Mouse (Mus musculus) midbrain, embryonic 11.5 days (tissue): ENCODE data around the gene Mbtps1. TPM values are rescaled to one million over a fixed set of nuclear protein-coding genes. Genes with fewer than 3 reads are reported as not detected.

Source experiments
- ATAC-seq: fragments of 200-750 bp; cut with Nextera tagmentation; 2 replicates; pipeline ENCODE4 v1.8.0; 2017; ENCODE audit warnings: moderate TSS enrichment, moderate library complexity; ENCODE audit not compliant: low FRiP score
- DNase-seq: peaks from one replicate; pipeline ENCODE4 v3.0.0; 2015; ENCODE audit warnings: low spot score; ENCODE audit errors: missing footprints
- H3K27ac ChIP-seq: fragments of 300-500 bp; sonication (generic); 2 replicates; pipeline ENCODE4 v1.5.1; 2014; ENCODE audit warnings: low read depth, low read length
- H3K27me3 ChIP-seq: fragments of 300-500 bp; sonication (generic); 2 replicates; pipeline ENCODE4 v1.6.1; 2014; ENCODE audit warnings: mild to moderate bottlenecking, low read length, moderate library complexity, mixed read lengths; ENCODE audit not compliant: control insufficient read depth, insufficient read depth
- H3K36me3 ChIP-seq: fragments of 300-500 bp; sonication (generic); 2 replicates; pipeline ENCODE4 v1.6.1; 2014; ENCODE audit warnings: mild to moderate bottlenecking, low read length, moderate library complexity, mixed read lengths; ENCODE audit not compliant: control insufficient read depth, insufficient read depth
- H3K4me1 ChIP-seq: fragments of 300-500 bp; sonication (generic); 2 replicates; pipeline ENCODE4 v1.6.1; 2014; ENCODE audit warnings: low read length; ENCODE audit not compliant: control insufficient read depth, insufficient read depth
- H3K4me2 ChIP-seq: fragments of 300-500 bp; sonication (generic); 2 replicates; pipeline ENCODE4 v1.6.1; 2014; ENCODE audit warnings: mild to moderate bottlenecking, moderate library complexity
- H3K4me3 ChIP-seq: fragments of 300-500 bp; sonication (generic); 2 replicates; pipeline ENCODE4 v1.5.1; 2014; ENCODE audit warnings: low read depth, low read length
- H3K9ac ChIP-seq: fragments of 300-500 bp; sonication (generic); 2 replicates; pipeline ENCODE4 v1.6.1; 2014; ENCODE audit warnings: low read length
- H3K9me3 ChIP-seq: fragments of 300-500 bp; sonication (generic); 2 replicates; pipeline ENCODE4 v1.6.1; 2016; ENCODE audit warnings: low read length; ENCODE audit not compliant: control insufficient read depth
- WGBS: fragments of 180-500 bp; shearing (Covaris S2); extraction: QIAGEN DNeasy Blood & Tissue Kit; methylation state at CpG from one replicate; pipeline ENCODE4 v1.1.7; 2014; 5-methylcytosine and 5-hydroxymethylcytosine counted together
- polyA plus RNA-seq: library from polyadenylated mRNA; unstranded; fragments of >200 nt; fragmentation: Nextera tagmentation; extraction: Ambion mirVana; gene quantifications from 2 replicates; pipeline ENCODE4 v1.2.1, GENCODE M21; 2014

Gene Mbtps1
- polyA plus RNA-seq, 1 experiment from 2014 or later, result 83.3 TPM

- Histone ChIP-seq H3K27me3 (no peaks in the 10 kb centered on the region), H3K9me3 (no peaks in the 10 kb centered on the region), H3K36me3 (no peaks in the 10 kb centered on the region), H3K27ac (no peak overlapping the region), H3K9ac (peak overlapping the region; percentile 36; the same call in 1 of the 2 replicates), H3K4me3 (0 out of 2 replicates have a peak overlapping the region, but pooled peaks have one; percentile 18), H3K4me2 (peak overlapping the region; percentile 38), H3K4me1 (no peaks in the 10 kb centered on the region)
- 24% methylated on average over 24 of the region's 24 CpGs for WGBS
- ATAC-seq, result no peak
- peak; percentile 41 for DNase-seq
These were observed 27.4 kb upstream of the Mbtps1 start for GRCm38 (mm10) chr8:119585901-119586300.

- Histone ChIP-seq H3K4me1 (peaks cover under 1% of the 10 kb centered on the region; the same call in 1 of the 2 replicates), H3K9ac (no peak overlapping the region), H3K27ac (no peak overlapping the region), H3K36me3 (no peaks in the 10 kb centered on the region), H3K4me3 (no peak overlapping the region), H3K9me3 (no peaks in the 10 kb centered on the region), H3K27me3 (peaks cover 6% of the 10 kb centered on the region; the same call in 1 of the 2 replicates), H3K4me2 (no peak overlapping the region)
- ATAC-seq, result no peak
- peak; percentile 26 for DNase-seq
- 91% methylated on average over 5 of the region's 5 CpGs for WGBS
These were observed 22.1 kb upstream of the Mbtps1 start for GRCm38 (mm10) chr8:119580441-119581161.

GRCm38 (mm10) chr8:119579096-119579495, 20.6 kb upstream of the Mbtps1 start:
- Histone ChIP-seq H3K4me3 (no peak overlapping the region), H3K27ac (no peak overlapping the region), H3K27me3 (peaks cover 7% of the 10 kb centered on the region; the same call in 1 of the 2 replicates), H3K36me3 (no peaks in the 10 kb centered on the region), H3K4me2 (no peak overlapping the region), H3K9me3 (no peaks in the 10 kb centered on the region), H3K4me1 (peaks cover 6% of the 10 kb centered on the region), H3K9ac (no peak overlapping the region)
- ATAC-seq, result no peak
- DNase-seq, result peak; percentile 59
- WGBS, result 48% methylated on average over 13 of the region's 13 CpGs

- Histone ChIP-seq H3K4me3 (peak overlapping the region; percentile 91), H3K4me2 (peak overlapping the region; percentile 80), H3K36me3 (no peaks in the 10 kb centered on the region), H3K27me3 (peaks cover 7% of the 10 kb centered on the region; the same call in 1 of the 2 replicates), H3K27ac (no peak overlapping the region), H3K9me3 (no peaks in the 10 kb centered on the region), H3K4me1 (peaks cover 11% of the 10 kb centered on the region), H3K9ac (peak overlapping the region; percentile 90; the same call in 1 of the 2 replicates)
- no peak for ATAC-seq
- WGBS, result 2% methylated on average over 16 of the region's 16 CpGs
- DNase-seq, result no peak
These were observed 16.8 kb upstream of the Mbtps1 start for GRCm38 (mm10) chr8:119575366-119575726.

- Histone ChIP-seq H3K4me3 (peak within 1 kb of the TSS; percentile 91), H3K4me1 (peaks cover 11% of the 10 kb centered on the region), H3K27ac (no peak within 1 kb of the TSS), H3K27me3 (peaks cover 7% of the 10 kb centered on the region; the same call in 1 of the 2 replicates), H3K36me3 (no peaks in the 10 kb centered on the region), H3K9me3 (no peaks in the 10 kb centered on the region), H3K9ac (peak within 1 kb of the TSS; percentile 90), H3K4me2 (peak within 1 kb of the TSS; percentile 80)
- WGBS, result under 1% methylated on average over 92 of the region's 97 CpGs
- peak; percentile 93 for ATAC-seq
- DNase-seq, result peak; percentile 99
These were observed 16.2 kb upstream of the Mbtps1 start, which contains the start of the genes Hsdl1 and Dnaaf1 for GRCm38 (mm10) chr8:119574437-119575365. Hsdl1 (minus strand) TSS chr8:119575183. Dnaaf1 (plus strand) TSS chr8:119575235.

GRCm38 (mm10) chr8:119572411-119572810, 13.9 kb upstream of the Mbtps1 start:
- DNase-seq, result peak; percentile 19
- no peak overlapping the region for H3K4me3 ChIP-seq
- H3K4me2 ChIP-seq, result no peak overlapping the region
- H3K27me3 ChIP-seq, result peaks cover 7% of the 10 kb centered on the region; the same call in 1 of the 2 replicates
- H3K9me3 ChIP-seq, result no peaks in the 10 kb centered on the region
- no peak for ATAC-seq
- H3K9ac ChIP-seq, result no peak overlapping the region
- WGBS, result 95% methylated on average over 4 of the region's 4 CpGs
- no peak overlapping the region for H3K27ac ChIP-seq
- H3K4me1 ChIP-seq, result peaks cover 11% of the 10 kb centered on the region
- peaks cover 4% of the 10 kb centered on the region for H3K36me3 ChIP-seq

- 91% methylated on average over 6 of the region's 6 CpGs for WGBS
- Histone ChIP-seq H3K4me2 (no peak overlapping the region), H3K9ac (no peak overlapping the region)
These were observed 12.6 kb upstream of the Mbtps1 start for GRCm38 (mm10) chr8:119571135-119571534.

GRCm38 (mm10) chr8:119569881-119570280, 11.3 kb upstream of the Mbtps1 start:
- ATAC-seq (no peak), DNase-seq (no peak)
- H3K4me2 ChIP-seq, result no peak overlapping the region
- H3K27ac ChIP-seq, result no peak overlapping the region
- H3K4me1 ChIP-seq, result peaks cover 7% of the 10 kb centered on the region
- H3K9ac ChIP-seq, result no peak overlapping the region
- H3K4me3 ChIP-seq, result no peak overlapping the region
- H3K36me3 ChIP-seq, result peaks cover 6% of the 10 kb centered on the region
- no peaks in the 10 kb centered on the region for H3K27me3 ChIP-seq
- no peaks in the 10 kb centered on the region for H3K9me3 ChIP-seq
- WGBS, result 31% methylated on average over 4 of the region's 4 CpGs

More at GRCm38 (mm10) chr8:119571135-119571534, 12.6 kb upstream of the Mbtps1 start:
- DNase-seq, result no peak
- ATAC-seq, result no peak
- Histone ChIP-seq H3K4me3 (no peak overlapping the region), H3K27ac (no peak overlapping the region), H3K9me3 (no peaks in the 10 kb centered on the region), H3K36me3 (peaks cover 4% of the 10 kb centered on the region), H3K27me3 (peaks cover 7% of the 10 kb centered on the region; the same call in 1 of the 2 replicates), H3K4me1 (peaks cover 11% of the 10 kb centered on the region)
